Mouse (Mus musculus): ENCODE results near the gene Jade2. TPM values are rescaled to one million over a fixed set of nuclear protein-coding genes. Genes with fewer than 3 reads are reported as not detected.
A peak's percentile ranks its signal among the peaks of the same experiment; 100 is the strongest.

Jade2 gene
- polyA plus RNA-seq, 1 experiment, result 13.3 TPM

GRCm38 (mm10) chr11:51833393-51834066, 23.9 kb downstream of the Jade2 start:
- no peak for DNase-seq (ENCODE audit: low read depth)

GRCm38 (mm10) chr11:51832992-51833391, 24.5 kb downstream of the Jade2 start:
- DNase-seq (ENCODE audit: low read depth), result no peak

- no peak for DNase-seq (ENCODE audit: low read depth)
Observed at GRCm38 (mm10) chr11:51831962-51832909, 25.2 kb downstream of the Jade2 start.

GRCm38 (mm10) chr11:51824867-51825424, 32.5 kb downstream of the Jade2 start:
- DNase-seq (ENCODE audit: low read depth), result no peak

- DNase-seq (ENCODE audit: low read depth), result peak; percentile 79
Observed at GRCm38 (mm10) chr11:51823963-51824753, 33.3 kb downstream of the Jade2 start.

GRCm38 (mm10) chr11:51823271-51823670, 34.2 kb downstream of the Jade2 start:
- no peak for DNase-seq (ENCODE audit: low read depth)

- no peak for DNase-seq (ENCODE audit: low read depth)
Observed at GRCm38 (mm10) chr11:51822736-51823135, 34.7 kb downstream of the Jade2 start.

GRCm38 (mm10) chr11:51820861-51821260, 36.6 kb downstream of the Jade2 start:
- no peak for DNase-seq (ENCODE audit: low read depth)

GRCm38 (mm10) chr11:51819964-51820363, 37.5 kb downstream of the Jade2 start:
- no peak for DNase-seq (ENCODE audit: low read depth)

GRCm38 (mm10) chr11:51818837-51819236, 38.6 kb downstream of the Jade2 start:
- no peak for DNase-seq (ENCODE audit: low read depth)

GRCm38 (mm10) chr11:51817756-51818155, 39.7 kb downstream of the Jade2 start:
- no peak for DNase-seq (ENCODE audit: low read depth)

GRCm38 (mm10) chr11:51812022-51812546, 45.4 kb downstream of the Jade2 start:
- DNase-seq (ENCODE audit: low read depth), result no peak

GRCm38 (mm10) chr11:51811230-51811629, 46.2 kb downstream of the Jade2 start:
- no peak for DNase-seq (ENCODE audit: low read depth)

- no peak for DNase-seq (ENCODE audit: low read depth)
Observed at GRCm38 (mm10) chr11:51809632-51810224, 47.7 kb downstream of the Jade2 start.

- DNase-seq (ENCODE audit: low read depth), result no peak
Observed at GRCm38 (mm10) chr11:51807108-51807879, 50.2 kb downstream of the Jade2 start.

- no peak for DNase-seq (ENCODE audit: low read depth)
Observed at GRCm38 (mm10) chr11:51805221-51805981, 52.1 kb downstream of the Jade2 start.

- no peak for DNase-seq (ENCODE audit: low read depth)
Observed at GRCm38 (mm10) chr11:51800634-51801325, 56.7 kb downstream of the Jade2 start.

- DNase-seq (ENCODE audit: low read depth), result no peak
Observed at GRCm38 (mm10) chr11:51796272-51796671, 61.2 kb downstream of the Jade2 start.

GRCm38 (mm10) chr11:51790662-51791061, 66.8 kb downstream of the Jade2 start:
- no peak for DNase-seq (ENCODE audit: low read depth)
